Mouse (Mus musculus): ENCODE data around the gene Ccdc8.

The Ccdc8 gene

GRCm38 (mm10) chr7:16976298-16976697, 16.2 kb upstream of the Ccdc8 start:
- WGBS = 85% methylated on average over 8 of the region's 8 CpGs

- 81% methylated on average over 6 of the region's 6 CpGs for WGBS
Measured at GRCm38 (mm10) chr7:16978173-16978572, 14.3 kb upstream of the Ccdc8 start.

- 97% methylated on average over 3 of the region's 3 CpGs for WGBS
Measured at GRCm38 (mm10) chr7:16978593-16978992, 13.9 kb upstream of the Ccdc8 start.

GRCm38 (mm10) chr7:16980348-16980747, 12.2 kb upstream of the Ccdc8 start:
- WGBS = 2% methylated on average over 12 of the region's 12 CpGs

GRCm38 (mm10) chr7:16982859-16983568, 9.5 kb upstream of the Ccdc8 start, which contains the start of gene Gm42372:
Gene Gm42372 (plus strand): TSS chr7:16983086.
- WGBS = 19% methylated on average over 26 of the region's 26 CpGs

GRCm38 (mm10) chr7:16987541-16988149, 4.9 kb upstream of the Ccdc8 start:
- 38% methylated on average over 7 of the region's 7 CpGs for WGBS

- WGBS = 38% methylated on average over 3 of the region's 3 CpGs
Measured at GRCm38 (mm10) chr7:16988405-16988804, 4.1 kb upstream of the Ccdc8 start.

GRCm38 (mm10) chr7:16990006-16990744, 2.3 kb upstream of the Ccdc8 start:
- 28% methylated on average over 15 of the region's 15 CpGs for WGBS

GRCm38 (mm10) chr7:16991681-16992450, 642 bp upstream of the Ccdc8 start:
- WGBS = 71% methylated on average over 18 of the region's 18 CpGs

GRCm38 (mm10) chr7:16993651-16994399, 1.3 kb downstream of the Ccdc8 start:
- WGBS = 50% methylated on average over 27 of the region's 27 CpGs

- WGBS = 40% methylated on average over 20 of the region's 20 CpGs
Measured at GRCm38 (mm10) chr7:16994400-16994799, 1.9 kb downstream of the Ccdc8 start.

- WGBS = 76% methylated on average over 4 of the region's 4 CpGs
Measured at GRCm38 (mm10) chr7:16995345-16995744, 2.8 kb downstream of the Ccdc8 start.

- 67% methylated on average over 4 of the region's 4 CpGs for WGBS
Measured at GRCm38 (mm10) chr7:16999233-16999632, 6.7 kb downstream of the Ccdc8 start.

- 20% methylated on average over 4 of the region's 4 CpGs for WGBS
Measured at GRCm38 (mm10) chr7:16999650-17000049, 7.1 kb downstream of the Ccdc8 start.

- whole genome bisulfite sequencing = 8% methylated on average over 7 of the region's 7 CpGs
Measured at GRCm38 (mm10) chr7:17002375-17003195, 10.1 kb downstream of the Ccdc8 start.

GRCm38 (mm10) chr7:17003230-17003960, 10.9 kb downstream of the Ccdc8 start:
- WGBS = 59% methylated on average over 7 of the region's 7 CpGs

GRCm38 (mm10) chr7:17004716-17005115, 12.2 kb downstream of the Ccdc8 start:
- WGBS = 76% methylated on average over 7 of the region's 7 CpGs

GRCm38 (mm10) chr7:17007300-17007699, 14.8 kb downstream of the Ccdc8 start:
- WGBS = 65% methylated on average over 4 of the region's 4 CpGs

GRCm38 (mm10) chr7:17009326-17010009, 17.0 kb downstream of the Ccdc8 start:
- WGBS = 79% methylated on average over 16 of the region's 16 CpGs

Data from cerebral cortex, adult 2 months (tissue).